23 mouse cellular contexts compared by ENCODE assay signal in genomic region chr2:93888366-93888765, GRCm38 (mm10). TPM values are rescaled to one million over a fixed set of nuclear protein-coding genes. Genes with fewer than 3 reads are reported as not detected.
"Had no signal": no experiment of that assay in that cellular context is flagged by ENCODE, and none has a peak within 500 bp of the region (broad histone marks: within the 10 kb centered on the region; RNA-seq: fewer than 3 reads in every experiment).

No protein-coding gene starts in this region.

- ATAC-seq: liver, embryonic 12.5 days; liver, postnatal 0 days; lung, postnatal 0 days; midbrain, embryonic 13.5 days; midbrain, embryonic 15.5 days; midbrain, embryonic 16.5 days had no signal

- DNase-seq: left cerebral cortex, postnatal 4 days; liver; liver, embryonic 13.5 days; liver, postnatal 0 days; lung, adult 18-20 months; lung, adult 2 months; lung, embryonic 14.5 days; lung, postnatal 10 days; lung, postnatal 14 days; lung, postnatal 36 days; lung, postnatal 4 days; midbrain, embryonic 14.5 days had no signal

RNA-seq across cellular contexts. Expression of gene Accsl, which starts 19.4 kb away (rescaled TPM):
- total RNA-seq: left cerebral cortex, postnatal 25 days; liver, adult 2 months; megakaryocyte progenitor cell, adult 5-6 weeks; megakaryocyte, adult 5-6 weeks; midbrain, postnatal 0 days; monocyte, adult 5-6 weeks had no signal
